Mouse (Mus musculus) heart, postnatal 10 days (tissue): Measurements from ENCODE around the gene Slco1c1. TPM values are rescaled to one million over a fixed set of nuclear protein-coding genes. Genes with fewer than 3 reads are reported as not detected.

Source experiments
- DNase-seq, 2 experiments: peaks; one replicate each; pipeline ENCODE4 v3.0.0; 2021
- intact Hi-C: fragments of 180-260 bp; cut with DNase I; formaldehyde crosslinking; loops from one replicate; pipeline ENCODE4 v1.15.1; 2025
- total RNA-seq, 2 experiments: library from RNA; stranded (reverse); gene quantifications; 2 replicates each; pipeline ENCODE4 v1.2.3; 2021

Slco1c1 gene
- total RNA-seq = 1 to 10 TPM in 1 of 2 experiments, under 1 TPM in 1; 0.47 to 1.1 TPM

DNA sequence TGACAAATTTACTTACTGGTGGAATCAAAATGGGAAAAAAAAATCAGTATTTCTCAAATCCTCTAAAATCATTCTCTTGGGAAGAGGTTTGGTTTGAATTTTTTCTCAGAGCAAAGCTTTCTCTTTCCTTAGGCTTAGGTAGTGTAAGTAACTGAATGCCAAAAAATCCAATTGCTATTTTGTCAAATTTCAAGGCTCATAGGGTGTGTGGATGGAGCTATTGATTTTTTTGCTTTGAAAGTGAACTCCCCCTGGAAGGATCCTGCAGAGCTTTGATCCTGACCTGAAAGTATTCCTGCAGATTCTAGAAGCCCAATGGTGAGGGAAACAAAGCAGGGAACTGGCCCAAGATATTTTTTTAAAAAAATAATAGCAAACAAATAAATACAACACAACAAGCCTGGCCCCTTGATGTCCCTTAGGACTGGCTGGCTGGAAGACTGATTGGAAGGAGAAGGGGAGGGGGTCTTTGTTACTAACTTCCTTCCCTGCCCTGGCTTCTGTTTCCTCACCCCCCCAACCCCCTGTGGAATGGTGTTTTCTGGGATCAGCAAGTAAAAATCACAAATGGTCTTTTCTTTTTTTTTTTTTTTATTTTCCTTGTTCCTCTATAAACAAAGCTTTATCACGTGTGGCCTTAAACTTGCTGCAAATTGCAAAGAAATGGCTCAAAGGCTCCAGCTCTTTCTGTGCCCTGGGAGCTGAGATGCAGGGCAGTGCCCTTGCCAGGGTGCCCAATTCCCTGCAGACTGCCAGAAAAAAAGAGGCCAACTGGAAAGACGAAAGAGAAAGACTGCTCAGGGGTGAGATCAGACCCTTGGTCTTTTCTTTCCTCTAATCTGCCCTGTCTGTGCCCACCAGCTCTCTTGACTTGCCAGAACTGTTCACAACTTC, at the start of gene Slco1c1:
TSS of gene Slco1c1 (plus strand) at position 622 of the 894 bp plus-strand sequence.
- DNase-seq = no peak
- intact Hi-C loops = no loop called here

DNA sequence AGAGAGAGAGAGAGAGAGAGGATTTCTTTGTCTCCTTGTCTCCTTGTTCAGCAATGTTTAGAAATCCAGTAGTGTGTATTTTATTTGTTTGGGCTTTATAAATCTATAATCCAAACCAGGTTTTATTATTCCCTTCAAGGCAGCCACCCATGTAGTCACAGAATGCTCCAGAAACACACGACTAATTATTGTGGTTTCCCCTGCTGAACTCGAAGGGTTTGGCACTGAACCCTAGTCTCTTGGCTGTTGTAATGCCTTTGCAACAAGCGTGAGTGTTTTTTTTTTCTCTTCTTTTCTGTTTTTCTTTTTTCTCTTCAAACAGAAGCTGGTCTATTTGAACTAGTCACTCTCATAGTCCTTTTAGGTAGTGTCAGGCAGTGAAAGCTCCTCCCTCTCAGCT, 49.5 kb upstream of the Slco1c1 start:
- peak; percentile 40 to 48 for DNase-seq
- intact Hi-C loops = no loop called here

GRCm38 (mm10) chr6:141485302-141486021, 38.7 kb upstream of the Slco1c1 start:
- intact Hi-C loops = loop anchor here (2.0 to 10.0 kb wide), 6 partner anchors 91 to 1032 kb away; partner anchors contain the start of gene Pyroxd1
- DNase-seq = peak; percentile 71 to 74

DNA sequence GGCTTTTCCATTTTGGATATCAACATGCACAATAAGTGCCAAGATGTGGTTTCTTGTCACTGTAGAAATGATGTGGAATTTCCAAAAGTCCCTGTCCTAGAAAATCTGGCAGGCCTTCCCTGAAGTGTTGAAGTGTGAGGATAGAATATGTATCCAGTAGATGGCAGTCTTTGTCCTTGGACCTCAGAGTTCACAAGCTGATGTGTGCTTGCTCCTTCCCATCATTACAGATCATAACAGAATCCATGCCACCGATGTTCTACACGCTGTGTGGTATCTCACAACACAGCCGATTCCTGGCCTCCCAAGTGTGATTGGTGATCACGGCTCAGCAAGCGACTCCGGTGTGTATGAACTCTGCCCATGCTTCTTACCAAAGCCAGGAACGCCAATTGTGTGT, 36.9 kb upstream of the Slco1c1 start:
- intact Hi-C loops = loop anchor here (2.0 to 10.0 kb wide), 6 partner anchors 90 to 1030 kb away; partner anchors contain the start of gene Pyroxd1
- peak; percentile 55 to 63 for DNase-seq

DNA sequence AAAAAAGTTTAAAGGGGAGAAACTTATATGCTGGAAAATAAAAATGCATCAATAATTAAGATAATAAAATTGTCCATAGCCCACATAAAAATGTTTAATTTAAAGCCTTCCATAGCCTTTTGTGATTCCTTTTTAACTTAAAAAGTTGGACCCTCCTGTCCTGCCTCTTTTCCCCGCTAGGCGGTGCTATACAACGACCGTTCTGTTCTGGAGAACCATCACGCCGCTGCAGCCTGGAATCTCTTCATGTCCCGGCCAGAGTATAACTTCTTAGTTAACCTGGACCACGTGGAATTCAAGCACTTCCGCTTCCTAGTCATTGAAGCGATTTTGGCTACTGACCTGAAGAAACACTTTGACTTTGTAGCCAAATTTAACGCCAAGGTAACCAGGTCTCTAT, 35.5 kb upstream of the Slco1c1 start:
- peak; percentile 61 to 80 for DNase-seq
- intact Hi-C loops = loop anchor here (5.0 to 10.0 kb wide), 5 partner anchors 309 to 1029 kb away; partner anchors contain the start of gene Pyroxd1

DNA sequence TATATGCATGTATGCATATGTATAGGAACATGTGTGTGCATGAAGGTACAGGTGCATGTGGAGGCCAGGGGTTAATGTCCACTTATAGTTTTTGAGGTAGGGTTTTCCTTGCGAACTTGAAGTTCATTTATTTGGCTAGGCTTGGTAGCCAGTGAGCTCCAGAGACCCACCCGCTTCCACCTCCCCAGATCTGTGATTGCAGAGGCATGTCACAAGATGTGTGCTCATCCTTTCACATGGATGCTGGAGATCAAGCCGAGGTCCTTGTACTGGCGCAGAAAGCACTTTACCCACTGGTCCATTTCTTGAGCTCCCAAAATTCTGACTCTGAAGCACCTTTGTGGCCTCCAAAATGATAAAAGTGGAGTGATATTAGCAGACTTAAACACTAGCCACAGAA, 29.3 kb upstream of the Slco1c1 start:
- intact Hi-C loops = no loop called here
- no peak for DNase-seq

GRCm38 (mm10) chr6:141495634-141496418, 28.3 kb upstream of the Slco1c1 start:
- intact Hi-C loops = no loop called here
- DNase-seq = no peak

DNA sequence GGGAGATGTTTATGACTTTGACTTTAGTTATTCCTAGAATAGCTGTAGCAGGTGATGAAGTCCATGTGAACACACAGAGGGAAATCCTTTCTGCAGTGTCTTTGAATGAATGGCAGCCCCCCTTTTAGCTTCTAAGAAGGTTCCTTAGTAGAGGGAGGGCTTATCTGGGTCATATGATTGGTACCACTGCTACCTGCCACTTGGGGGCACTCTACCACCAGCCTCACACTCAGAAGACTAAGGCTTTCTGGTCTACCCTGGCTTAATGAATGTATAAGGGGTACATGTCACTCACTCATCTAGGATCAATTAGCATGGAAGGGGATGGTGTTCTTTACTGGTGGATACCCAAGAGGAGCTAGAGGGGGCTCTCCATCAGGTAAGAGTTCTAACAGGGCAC, 24.7 kb upstream of the Slco1c1 start:
- intact Hi-C loops = no loop called here
- peak in 1 of 2 experiments; percentile 14 for DNase-seq

DNA sequence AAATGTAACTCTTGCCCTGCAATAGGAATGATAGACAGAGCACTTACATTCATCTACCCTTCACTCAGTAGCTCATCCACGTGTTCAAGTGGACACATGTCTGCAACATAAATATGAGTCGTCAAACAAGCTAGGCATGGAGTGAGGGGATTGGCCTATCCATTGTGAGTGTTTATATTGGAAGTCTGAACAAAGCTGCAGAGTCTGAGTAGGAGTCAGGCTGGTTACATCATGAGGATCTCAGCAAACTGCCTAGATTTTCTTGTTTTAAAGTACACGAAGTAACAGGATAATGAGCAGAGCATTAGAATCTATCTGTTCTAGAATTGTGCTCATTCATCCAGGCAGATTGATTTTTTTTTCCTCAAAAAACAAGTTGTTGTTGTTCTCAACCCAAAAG, 23.0 kb upstream of the Slco1c1 start:
- no peak for DNase-seq
- intact Hi-C loops = no loop called here

GRCm38 (mm10) chr6:141522541-141522940, 1.6 kb upstream of the Slco1c1 start:
- intact Hi-C loops = no loop called here
- DNase-seq = no peak

- intact Hi-C loops = no loop called here
- no peak for DNase-seq
These were observed 1.6 kb downstream of the Slco1c1 start for GRCm38 (mm10) chr6:141525787-141526186.

- DNase-seq = no peak
- intact Hi-C loops = no loop called here
These were observed 6.7 kb downstream of the Slco1c1 start for GRCm38 (mm10) chr6:141530865-141531264.

DNA sequence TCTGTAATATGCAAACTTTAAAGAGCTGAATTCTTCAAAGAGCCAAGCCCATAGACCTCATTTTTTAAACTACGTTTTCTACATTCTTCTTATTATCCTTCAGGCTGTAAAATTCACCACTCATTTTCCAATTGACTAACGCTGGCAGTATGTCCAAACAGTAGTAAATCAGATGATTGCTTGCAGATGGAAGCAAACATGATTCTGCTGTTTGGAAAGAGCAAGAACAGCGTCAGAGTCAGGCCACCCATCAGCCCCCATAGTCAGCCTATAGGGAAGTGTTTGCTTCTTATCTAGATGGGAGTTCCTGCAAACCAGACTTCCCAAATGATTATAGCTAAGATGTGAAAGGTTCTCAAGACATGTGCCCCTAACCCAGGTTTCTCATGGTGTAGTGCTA, 13.1 kb downstream of the Slco1c1 start:
- no peak for DNase-seq
- intact Hi-C loops = no loop called here

GRCm38 (mm10) chr6:141541136-141541535, 17.0 kb downstream of the Slco1c1 start:
- DNase-seq = peak; percentile 22 to 32
- intact Hi-C loops = no loop called here

- intact Hi-C loops = no loop called here
- no peak for DNase-seq
These were observed 19.2 kb downstream of the Slco1c1 start for GRCm38 (mm10) chr6:141543344-141543743.

DNA sequence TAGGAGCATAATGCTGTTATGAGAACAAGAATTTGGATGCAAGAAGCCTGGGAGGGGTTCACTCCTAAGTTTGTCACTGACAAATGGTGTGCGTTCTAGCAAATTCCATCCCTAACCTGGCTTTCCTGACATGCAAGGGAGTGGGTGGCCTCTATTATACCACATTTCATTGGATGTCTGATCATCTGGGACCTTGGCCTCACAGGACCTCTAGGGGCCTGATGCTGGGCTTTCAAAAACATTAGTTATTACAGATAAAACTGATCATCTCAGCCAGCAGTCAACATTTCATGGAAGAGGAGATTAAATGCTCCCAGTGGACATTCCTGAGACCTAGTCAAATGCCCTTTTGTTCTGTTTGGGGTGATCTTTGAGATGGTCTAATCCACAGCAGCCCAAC, 34.0 kb downstream of the Slco1c1 start:
- intact Hi-C loops = no loop called here
- no peak for DNase-seq

DNA sequence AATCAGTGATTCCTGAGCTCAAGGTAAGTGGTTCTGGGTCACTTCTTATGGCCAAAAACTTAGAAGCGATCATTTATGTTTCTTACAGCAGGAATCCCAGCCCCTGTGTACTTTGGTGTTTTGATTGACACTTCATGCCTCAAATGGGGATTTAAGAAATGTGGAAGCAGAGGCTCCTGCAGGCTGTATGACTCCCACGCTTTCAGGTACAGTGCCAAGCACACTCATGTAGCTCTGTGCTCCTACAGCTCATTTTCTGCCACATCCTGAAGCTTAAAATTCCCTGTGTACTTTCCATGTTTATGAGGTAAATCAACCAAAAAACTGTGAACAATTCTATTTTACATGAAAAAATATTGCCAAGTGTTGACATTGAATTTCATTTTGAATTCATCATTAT, 43.2 kb downstream of the Slco1c1 start:
- no peak for DNase-seq
- intact Hi-C loops = no loop called here

DNA sequence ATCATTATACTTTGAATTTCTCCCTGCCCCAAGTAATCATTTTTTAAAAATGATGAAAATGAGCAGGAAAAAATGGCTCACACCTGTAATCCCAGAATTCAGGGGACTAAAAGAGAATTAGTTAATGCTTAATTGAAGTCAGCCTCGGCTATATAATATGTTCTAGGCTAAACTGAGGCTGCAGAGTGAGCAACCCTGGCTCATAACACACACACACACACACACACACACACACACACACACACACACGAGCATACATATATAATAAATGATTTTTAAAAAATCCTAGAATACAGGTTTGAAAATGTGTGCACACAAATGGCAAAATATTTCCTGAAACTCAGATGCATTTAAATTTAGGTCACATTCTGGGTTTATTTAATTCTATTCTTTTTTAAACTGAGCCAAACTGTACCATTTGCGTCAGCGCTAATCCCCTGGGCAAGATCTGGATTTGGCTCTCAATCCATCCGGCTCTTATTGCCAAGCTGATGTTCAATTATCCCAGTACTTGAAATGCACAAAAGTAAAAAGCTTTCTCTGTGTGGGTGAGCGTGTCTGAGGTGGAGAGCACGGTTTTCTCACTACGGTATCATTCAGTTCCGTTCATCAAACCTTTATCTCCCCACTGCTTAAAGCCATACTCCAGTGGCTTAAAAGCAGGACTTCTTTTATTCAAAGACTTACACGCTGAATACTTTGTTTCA, 43.8 kb downstream of the Slco1c1 start:
- DNase-seq = peak in 1 of 2 experiments; percentile 37
- intact Hi-C loops = no loop called here

DNA sequence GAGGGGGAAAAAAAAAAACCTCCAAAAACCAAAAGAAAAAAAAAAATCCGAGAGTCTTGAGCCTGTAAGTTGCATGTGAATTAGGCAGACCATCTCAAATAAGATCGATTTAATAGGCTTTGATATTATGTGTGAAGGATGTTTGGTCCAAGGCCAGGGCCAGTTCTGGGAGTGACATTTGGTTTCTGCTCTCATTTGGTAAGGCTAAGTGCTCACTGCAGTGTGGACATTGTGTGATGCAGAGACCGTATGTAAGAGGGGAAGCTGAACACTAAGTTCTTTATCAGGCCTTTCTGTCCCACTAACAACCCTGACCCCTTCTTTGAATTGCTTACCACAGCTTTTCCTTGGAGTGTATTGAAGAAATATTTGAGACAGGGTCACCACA, 44.4 kb downstream of the Slco1c1 start:
- intact Hi-C loops = no loop called here
- DNase-seq = no peak

- intact Hi-C loops = loop anchor here (2.0 to 10.0 kb wide), 4 partner anchors 90 to 859 kb away; no protein-coding TSS in a partner anchor
- DNase-seq = no peak
These were observed 52.6 kb downstream of the Slco1c1 start for GRCm38 (mm10) chr6:141576646-141577200.
